Mouse (Mus musculus) urinary bladder, adult 18-20 months (tissue): ENCODE results near the gene Cnot4.

Experiments
- DNase-seq, 2 experiments: peaks; one replicate each; pipeline ENCODE4 v3.0.0; 2022; ENCODE audit warnings: low spot score in 2 of 2, mixed read lengths in 2 of 2

Cnot4 gene

GRCm38 (mm10) chr6:35033341-35033740 is 100.2 kb downstream of the Cnot4 start:
- DNase-seq, result no peak

GRCm38 (mm10) chr6:35032704-35033103 is 100.8 kb downstream of the Cnot4 start:
- DNase-seq, result no peak

GRCm38 (mm10) chr6:35030811-35031210 is 102.7 kb downstream of the Cnot4 start:
- DNase-seq, result no peak

- no peak for DNase-seq
Measured at GRCm38 (mm10) chr6:35030226-35030625, 103.3 kb downstream of the Cnot4 start.

GRCm38 (mm10) chr6:35028023-35028422 is 105.5 kb downstream of the Cnot4 start:
- no peak for DNase-seq

GRCm38 (mm10) chr6:35027257-35027656 is 106.3 kb downstream of the Cnot4 start:
- peak in 1 of 2 experiments; percentile 8 for DNase-seq

GRCm38 (mm10) chr6:35016624-35017023 is 116.9 kb downstream of the Cnot4 start:
- DNase-seq, result no peak

- no peak for DNase-seq
Measured at GRCm38 (mm10) chr6:35011953-35012352, 121.6 kb downstream of the Cnot4 start.

GRCm38 (mm10) chr6:35010705-35011104 is 122.8 kb downstream of the Cnot4 start:
- no peak for DNase-seq

- no peak for DNase-seq
Measured at GRCm38 (mm10) chr6:35002261-35002669, 131.3 kb downstream of the Cnot4 start.

- no peak for DNase-seq
Measured at GRCm38 (mm10) chr6:34999101-34999500, 134.4 kb downstream of the Cnot4 start.

GRCm38 (mm10) chr6:34996496-34996895 is 137.0 kb downstream of the Cnot4 start:
- DNase-seq, result no peak

- DNase-seq, result peak; percentile 65 to 78
Measured at GRCm38 (mm10) chr6:34995265-34995681, 138.3 kb downstream of the Cnot4 start.

- DNase-seq, result no peak
Measured at GRCm38 (mm10) chr6:34994692-34995091, 138.8 kb downstream of the Cnot4 start.

GRCm38 (mm10) chr6:34989263-34989662 is 144.3 kb downstream of the Cnot4 start:
- DNase-seq, result no peak

GRCm38 (mm10) chr6:34988081-34988761 is 145.3 kb downstream of the Cnot4 start, which contains the start of gene Slc23a4:
Gene Slc23a4 (minus strand): TSS chr6:34988404.
- no peak for DNase-seq

- DNase-seq, result no peak
Measured at GRCm38 (mm10) chr6:34987085-34987645, 146.4 kb downstream of the Cnot4 start.

- no peak for DNase-seq
Measured at GRCm38 (mm10) chr6:34980661-34981060, 152.9 kb downstream of the Cnot4 start.

- no peak for DNase-seq
Measured at GRCm38 (mm10) chr6:34979291-34979690, 154.2 kb downstream of the Cnot4 start.
